Mouse (Mus musculus) frontal cortex, postnatal 36 days (tissue): ENCODE measurements around the gene Dppa5a.
A peak's percentile ranks its signal among the peaks of the same experiment; 100 is the strongest.
"Not testable (repeated sequence)": the region's sequence is repeated elsewhere in the genome, so short reads cannot be mapped to it uniquely, and the experiment has no call there.

ENCODE experiments used
- DNase-seq, 2 experiments: peaks; one replicate each; pipeline ENCODE4 v3.0.0; 2022; ENCODE audit warnings: low spot score in 2 of 2

Gene Dppa5a

GRCm38 (mm10) chr9:78365850-78366544 lies 2.0 kb downstream of the Dppa5a start:
- no peak for DNase-seq

GRCm38 (mm10) chr9:78364701-78365100 lies 3.3 kb downstream of the Dppa5a start:
- no peak for DNase-seq

GRCm38 (mm10) chr9:78363374-78363773 lies 4.6 kb downstream of the Dppa5a start:
- no peak for DNase-seq

DNA sequence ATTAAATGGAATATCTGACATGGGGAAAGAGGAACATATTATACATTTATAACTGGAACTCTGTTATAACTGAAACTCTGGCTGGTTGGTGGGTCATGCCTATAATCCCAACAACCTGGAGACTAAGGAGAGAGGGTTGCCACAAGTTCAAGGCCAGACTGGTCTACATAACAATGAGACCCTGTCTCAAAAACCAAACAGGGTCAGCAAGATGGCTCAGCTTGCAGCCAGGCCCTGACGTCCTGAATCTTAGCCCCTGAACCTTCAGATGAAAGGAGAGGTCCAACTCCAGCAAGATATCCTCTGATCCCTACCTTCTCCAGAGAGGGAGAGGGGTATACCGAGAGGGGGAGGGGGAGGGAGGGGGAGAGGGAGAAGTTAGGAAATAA lies 7.5 kb downstream of the Dppa5a start:
- no peak for DNase-seq

GRCm38 (mm10) chr9:78359750-78360483 lies 8.1 kb downstream of the Dppa5a start:
- DNase-seq: no peak

GRCm38 (mm10) chr9:78358053-78358452 lies 9.9 kb downstream of the Dppa5a start:
- DNase-seq: peak; percentile 35 to 51

GRCm38 (mm10) chr9:78355611-78356010 lies 12.4 kb downstream of the Dppa5a start, which contains the start of gene Gsta2:
Gsta2 (minus strand) TSS chr9:78355788.
- DNase-seq: no peak

- no peak for DNase-seq
Observed at GRCm38 (mm10) chr9:78354665-78355578, 13.1 kb downstream of the Dppa5a start.

GRCm38 (mm10) chr9:78351504-78352220 lies 16.3 kb downstream of the Dppa5a start:
- DNase-seq: no peak

DNA sequence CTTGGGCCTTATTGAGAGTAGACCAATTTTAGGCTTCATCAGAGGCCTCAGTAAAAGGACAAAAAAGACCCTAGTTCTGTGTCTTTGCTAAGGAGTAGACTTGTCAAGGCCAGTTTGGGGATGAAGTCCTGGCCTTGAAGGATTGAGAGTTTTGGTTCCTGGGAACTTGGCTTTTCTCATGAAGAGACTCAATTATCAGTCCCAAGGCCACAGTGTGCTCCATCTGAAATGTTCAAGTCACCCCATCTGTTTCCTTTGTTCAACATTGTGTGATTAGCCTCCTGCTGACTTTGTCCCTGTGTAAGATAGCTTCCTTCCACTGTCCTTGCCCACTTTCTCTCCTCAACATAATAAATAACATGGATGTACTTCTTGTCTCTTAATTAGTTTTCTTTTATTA lies 18.0 kb downstream of the Dppa5a start:
- not testable (repeated sequence) for DNase-seq

- not testable (repeated sequence) for DNase-seq
Observed at GRCm38 (mm10) chr9:78349141-78349540, 18.8 kb downstream of the Dppa5a start.

DNA sequence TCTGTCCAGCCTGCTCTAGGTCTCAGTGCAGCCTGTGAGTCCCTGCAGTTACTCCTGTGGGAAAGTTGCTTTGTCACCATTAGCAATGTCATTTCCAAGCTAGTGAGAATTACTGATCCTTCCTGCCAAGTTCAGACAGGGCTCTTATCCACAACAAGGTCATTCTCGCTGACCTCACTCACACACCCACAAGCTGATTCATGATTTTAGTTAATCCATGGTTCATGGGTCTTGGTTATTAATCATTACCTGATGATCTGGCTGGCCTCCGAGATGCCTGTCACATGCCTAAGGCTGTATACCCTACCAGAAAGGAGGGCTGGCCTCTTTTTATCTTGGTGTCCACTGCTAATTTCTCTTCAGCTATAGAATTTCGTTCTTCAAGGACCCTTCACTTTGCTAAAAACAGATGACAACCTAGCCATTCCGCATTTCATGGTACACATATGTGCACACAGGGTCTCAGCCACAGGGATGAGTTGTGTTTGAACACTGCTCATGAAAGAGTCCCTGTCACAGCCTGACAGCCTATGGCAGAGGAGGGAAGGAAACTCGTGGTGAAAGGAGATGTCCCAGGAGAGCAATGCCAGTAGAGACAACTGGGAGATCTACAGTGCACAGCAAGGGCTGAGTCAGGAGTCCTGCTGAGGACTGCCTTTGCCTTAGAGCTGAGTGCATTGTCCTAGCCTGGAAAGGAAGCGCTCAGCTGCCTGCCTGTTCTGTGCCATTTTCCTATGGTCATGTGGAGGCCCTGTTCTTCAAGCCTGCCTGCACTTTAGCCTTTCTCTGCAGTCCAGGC lies 19.6 kb downstream of the Dppa5a start:
- DNase-seq: not testable (repeated sequence)

GRCm38 (mm10) chr9:78347004-78347403 lies 21.0 kb downstream of the Dppa5a start:
- DNase-seq: no peak

GRCm38 (mm10) chr9:78345235-78345634 lies 22.7 kb downstream of the Dppa5a start:
- not testable (repeated sequence) for DNase-seq

- not testable (repeated sequence) for DNase-seq
Observed at GRCm38 (mm10) chr9:78343055-78343454, 24.9 kb downstream of the Dppa5a start.

GRCm38 (mm10) chr9:78342494-78342893 lies 25.5 kb downstream of the Dppa5a start:
- DNase-seq: not testable (repeated sequence)

DNA sequence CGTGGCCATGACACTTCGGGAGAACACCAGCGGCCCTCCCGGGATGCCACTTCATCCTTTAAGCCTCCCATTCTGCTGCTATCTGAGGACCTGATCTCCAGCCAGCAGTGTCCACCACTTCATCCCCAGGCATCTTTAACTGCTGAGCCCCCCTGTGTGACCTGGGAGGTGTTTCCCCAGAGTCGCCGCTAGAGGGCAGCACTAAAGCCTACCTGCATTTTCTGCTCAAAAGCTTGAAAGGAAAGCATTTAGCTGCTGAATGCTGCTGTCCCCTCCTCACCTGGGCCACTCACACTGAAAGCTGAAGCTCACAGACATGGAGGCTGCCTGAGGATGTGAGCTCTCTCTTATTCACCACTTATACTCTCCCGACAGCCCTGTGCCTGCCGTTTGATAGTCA lies 27.7 kb downstream of the Dppa5a start:
- peak; percentile 21 to 24 for DNase-seq

GRCm38 (mm10) chr9:78337050-78337449 lies 30.9 kb downstream of the Dppa5a start:
- not testable (repeated sequence) for DNase-seq

GRCm38 (mm10) chr9:78327289-78327688 lies 40.7 kb downstream of the Dppa5a start, which contains the start of gene Omt2b:
Omt2b (plus strand) TSS chr9:78327589.
- not testable (repeated sequence) for DNase-seq

- no peak for DNase-seq
Observed at GRCm38 (mm10) chr9:78319499-78319898, 48.5 kb downstream of the Dppa5a start.
